Mouse (Mus musculus) embryo, embryonic 10.5 days (tissue): ENCODE measurements at regions not wholly inside any gene's neighbourhood (a gene's known extent, or its start where the extent isn't known, plus 50 kb on each side); places are given as distances from the start of the nearest gene placed in this dataset.
"Not testable (repeated sequence)": the region's sequence is repeated elsewhere in the genome, so short reads cannot be mapped to it uniquely, and the experiment has no call there.

Source experiments
- DNase-seq: peaks from one replicate; pipeline ENCODE4 v3.0.0-alpha.2; 2015; ENCODE audit warnings: low spot score

- no peak for DNase-seq
Measured at GRCm38 (mm10) chr9:31653788-31654187, 189.5 kb upstream of the Tmem45b start.

- DNase-seq, result no peak
Measured at GRCm38 (mm10) chr9:31650362-31651130, 186.3 kb upstream of the Tmem45b start.

DNA sequence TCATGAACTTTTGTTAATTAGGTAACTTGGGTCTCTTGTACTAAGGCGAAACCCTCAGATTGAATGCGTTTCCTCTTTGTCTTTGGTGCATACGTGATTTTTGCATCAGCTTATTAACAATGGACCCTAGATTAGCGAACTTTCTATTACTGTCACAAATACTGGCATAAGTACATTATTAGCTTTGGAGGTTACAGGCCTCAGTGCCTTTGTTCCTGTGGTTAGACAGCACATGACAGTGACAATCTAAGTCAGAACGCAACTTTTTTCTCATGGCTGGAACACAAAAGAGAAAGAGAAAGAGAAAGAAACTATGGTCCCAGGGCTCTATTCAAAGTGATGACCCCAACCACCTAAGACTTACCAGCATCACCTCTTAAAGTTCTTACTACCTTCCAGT, 184.8 kb upstream of the Tmem45b start:
- DNase-seq, result no peak

DNA sequence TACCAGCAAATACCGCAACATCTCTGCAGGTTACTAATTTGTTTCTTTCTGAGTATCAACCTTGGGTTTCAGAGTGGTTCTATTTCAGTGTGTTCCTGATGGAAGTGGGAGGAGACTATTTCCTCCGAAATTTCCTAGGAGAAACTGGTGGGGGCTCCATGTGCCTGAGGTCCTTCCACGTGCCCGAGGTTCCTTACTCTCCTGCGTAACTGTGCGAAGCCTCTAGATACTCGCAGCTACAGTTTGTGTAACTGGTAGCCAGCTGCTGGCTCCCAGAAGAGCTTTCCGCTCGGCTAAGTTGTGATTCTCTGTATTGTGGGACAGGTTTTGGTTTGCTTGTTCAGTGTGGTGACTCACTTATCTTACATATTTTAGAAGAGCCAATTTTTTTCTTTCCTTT, 184.3 kb upstream of the Tmem45b start:
- no peak for DNase-seq

- no peak for DNase-seq
Measured at GRCm38 (mm10) chr9:31645114-31645513, 180.9 kb upstream of the Tmem45b start.

GRCm38 (mm10) chr9:31644106-31644505, 179.8 kb upstream of the Tmem45b start:
- DNase-seq, result no peak

DNA sequence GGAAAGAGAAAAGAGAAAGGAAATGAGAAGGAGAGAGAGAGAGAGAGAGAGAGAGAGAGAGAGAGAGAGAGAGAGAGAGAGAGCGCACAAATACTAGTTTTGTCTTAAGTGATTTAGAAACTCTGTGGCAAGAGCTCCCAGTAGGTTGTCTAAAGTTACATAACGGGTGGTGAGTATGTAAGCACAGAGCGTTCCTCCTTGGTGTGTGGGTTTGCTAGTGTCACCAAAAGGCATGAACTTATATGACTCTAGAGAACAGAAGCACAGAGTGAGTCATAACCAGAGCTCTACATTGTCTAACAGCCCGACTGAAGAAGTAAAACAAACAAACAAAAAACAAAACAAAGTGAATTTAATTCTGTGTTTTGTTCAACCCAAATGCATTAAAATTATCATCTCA, 177.9 kb upstream of the Tmem45b start:
- DNase-seq, result no peak

GRCm38 (mm10) chr9:31628291-31628690, 164.0 kb upstream of the Tmem45b start:
- DNase-seq, result no peak

- not testable (repeated sequence) for DNase-seq
Measured at GRCm38 (mm10) chr9:31621553-31621952, 157.3 kb upstream of the Tmem45b start.

GRCm38 (mm10) chr9:31619344-31619743, 155.1 kb upstream of the Tmem45b start:
- DNase-seq, result no peak

- DNase-seq, result no peak
Measured at GRCm38 (mm10) chr9:31614250-31614945, 150.1 kb upstream of the Tmem45b start.

- no peak for DNase-seq
Measured at GRCm38 (mm10) chr9:31611036-31611695, 146.9 kb upstream of the Tmem45b start.

DNA sequence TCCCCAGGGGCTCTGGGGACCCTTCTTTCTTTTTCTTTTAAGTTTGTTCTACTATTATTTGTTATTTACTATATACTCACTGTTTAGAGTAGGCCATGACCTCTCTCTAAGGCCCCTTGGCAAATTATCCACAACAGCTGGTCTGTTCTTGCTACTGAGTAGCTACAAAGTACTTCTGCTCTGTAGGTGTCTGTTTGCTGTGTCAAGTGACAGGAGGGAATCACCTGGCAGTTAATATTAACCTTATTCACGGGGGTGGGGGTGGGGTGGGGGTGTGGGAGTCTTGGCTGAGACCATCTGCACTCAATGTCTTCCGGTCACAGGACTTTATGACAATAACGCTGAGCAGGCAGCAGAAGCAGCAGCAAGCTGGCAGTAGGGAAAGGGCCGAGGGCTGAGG, 146.4 kb upstream of the Tmem45b start:
- DNase-seq, result no peak

DNA sequence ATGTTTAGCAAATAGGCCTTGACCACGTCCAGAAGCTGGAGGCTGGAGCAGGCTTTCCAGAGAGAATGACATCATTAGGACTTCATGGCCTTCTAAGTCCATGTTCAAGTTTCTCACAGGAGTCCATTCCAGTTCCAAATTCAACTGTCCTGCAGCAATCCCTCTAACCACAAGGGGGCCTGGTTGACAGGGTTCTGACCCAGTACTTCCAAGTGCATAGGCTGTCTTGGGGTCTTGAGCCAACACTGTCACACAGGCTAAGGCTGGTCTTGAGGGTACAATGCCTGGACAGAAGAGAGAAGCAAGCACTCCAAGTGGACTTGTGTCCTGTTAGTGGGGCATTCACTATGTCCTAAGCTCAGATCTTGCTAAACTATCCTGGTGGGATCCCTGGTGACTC, 145.9 kb upstream of the Tmem45b start:
- DNase-seq, result peak; percentile 65

GRCm38 (mm10) chr9:31609731-31610130, 145.5 kb upstream of the Tmem45b start:
- DNase-seq, result no peak

- DNase-seq, result no peak
Measured at GRCm38 (mm10) chr9:31608084-31608870, 144.0 kb upstream of the Tmem45b start.

- DNase-seq, result no peak
Measured at GRCm38 (mm10) chr9:31606936-31607335, 142.7 kb upstream of the Tmem45b start.

GRCm38 (mm10) chr9:31604497-31605090, 140.3 kb upstream of the Tmem45b start:
- no peak for DNase-seq

DNA sequence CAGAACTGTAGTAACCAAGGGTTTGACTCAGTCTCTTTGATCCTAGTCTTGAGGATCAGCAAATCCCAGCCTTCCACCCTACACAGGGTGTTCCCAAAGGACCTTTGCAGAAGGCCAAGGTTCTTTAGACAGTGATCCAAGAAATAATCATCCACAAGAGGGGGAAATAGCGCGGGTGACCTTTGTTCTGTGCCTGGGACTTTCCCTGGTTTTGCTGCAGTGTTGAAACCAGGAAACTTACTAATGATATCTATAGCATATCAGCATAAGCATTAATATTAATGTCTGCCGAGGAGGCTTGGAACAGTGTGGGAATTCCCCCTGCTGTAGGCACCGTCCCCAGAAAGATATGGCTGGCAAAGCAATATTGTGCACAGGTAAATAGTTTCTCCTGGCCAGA, 138.4 kb upstream of the Tmem45b start:
- no peak for DNase-seq

DNA sequence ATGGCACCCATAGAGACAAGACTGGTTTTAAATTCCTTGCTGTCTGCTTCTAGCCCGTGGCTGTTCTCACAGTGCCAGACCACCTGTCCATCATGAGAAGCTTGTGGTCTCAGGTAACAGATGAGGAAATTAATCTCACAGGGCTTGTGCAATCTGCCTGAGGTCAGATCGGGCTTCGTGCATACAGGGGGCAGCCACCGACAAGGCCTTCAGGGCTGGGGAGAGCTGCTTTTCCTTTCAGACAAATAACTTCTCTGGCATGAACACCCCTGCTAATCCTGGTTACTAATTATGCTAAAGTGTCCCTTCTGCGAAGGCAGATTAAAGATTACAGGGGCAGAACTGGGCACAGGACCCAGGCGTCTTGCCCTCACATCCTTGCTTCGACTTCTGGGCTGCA, 130.8 kb upstream of the Tmem45b start:
- no peak for DNase-seq

- DNase-seq, result no peak
Measured at GRCm38 (mm10) chr9:31587671-31588070, 123.4 kb upstream of the Tmem45b start.

DNA sequence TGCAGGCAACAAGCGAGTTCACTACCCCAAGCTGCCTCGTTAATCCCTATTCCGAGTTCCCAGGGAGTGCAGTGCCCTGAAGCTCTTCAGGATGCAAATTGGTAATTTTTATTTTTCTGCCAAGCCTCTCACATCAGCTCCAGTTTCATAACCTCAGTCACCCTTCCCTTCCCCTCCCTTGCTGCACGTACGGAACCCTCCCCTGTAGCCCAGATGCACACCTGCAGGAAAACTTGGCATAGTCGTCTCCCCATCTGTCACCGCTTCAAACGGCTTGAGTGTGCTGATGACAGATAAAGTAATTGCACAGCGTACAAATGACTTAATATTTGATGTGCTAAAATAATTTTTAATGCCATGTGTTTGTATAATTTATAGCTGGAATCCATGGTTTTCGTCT, 119.7 kb upstream of the Tmem45b start:
- DNase-seq, result no peak
